Mouse (Mus musculus) myocyte (in vitro differentiated cells): ENCODE measurements around the gene Slc30a1.

Source experiments
- MAX ChIP-seq: IDR thresholded peaks from one replicate; pipeline ENCODE4 v1.6.1; 2011; ENCODE audit warnings: low read depth, mild to moderate bottlenecking, control low read depth
- MYOG ChIP-seq, 3 experiments: IDR thresholded peaks; one replicate each; pipeline ENCODE4 v1.6.1; 2011; ENCODE audit warnings: control low read depth in 2 of 3, low read depth in 2 of 3, mild to moderate bottlenecking in 2 of 3; ENCODE audit not compliant: insufficient read length in 2 of 3, control insufficient read depth in 1 of 3, insufficient read depth in 1 of 3
- POLR2A ChIP-seq: IDR thresholded peaks from one replicate; pipeline ENCODE4 v1.6.1; 2011; ENCODE audit warnings: low read depth, mild to moderate bottlenecking, control low read depth, moderate library complexity; ENCODE audit not compliant: insufficient read length
- POLR2AphosphoS2 ChIP-seq: IDR thresholded peaks from one replicate; pipeline ENCODE4 v1.6.1; 2011; ENCODE audit warnings: low read depth, control low read depth; ENCODE audit not compliant: insufficient read length
- TCF12 ChIP-seq: IDR thresholded peaks from one replicate; pipeline ENCODE4 v1.6.1; 2011; ENCODE audit warnings: mild to moderate bottlenecking, control low read depth; ENCODE audit not compliant: poor library complexity, insufficient read depth, severe bottlenecking
- USF1 ChIP-seq: IDR thresholded peaks from one replicate; pipeline ENCODE4 v1.6.1; 2011; ENCODE audit warnings: low read depth, mild to moderate bottlenecking, control low read depth, moderate library complexity

- TF ChIP-seq USF1 (no peak), POLR2AphosphoS2 (no peak), TCF12 (no peak), POLR2A (no peak), MYOG (IDR thresholded peaks at IDR 0.05; ENCODE audit: control insufficient read depth in 1 of 3, insufficient read depth in 1 of 3, insufficient read length in 2 of 3, low read depth in 2 of 3) (no peak), MAX (no peak)
These were observed 4.1 kb downstream of the Slc30a1 start for GRCm38 (mm10) chr1:191910646-191911045.
